Mouse (Mus musculus): ENCODE results near the gene Ash1l. TPM values are rescaled to one million over a fixed set of nuclear protein-coding genes. Genes with fewer than 3 reads are reported as not detected.

Gene Ash1l
- polyA plus RNA-seq, 1 experiment from 2014 or later = 13.3 TPM

GRCm38 (mm10) chr3:89115522-89115921, 165.1 kb downstream of the Ash1l start:
- Histone ChIP-seq H3K27ac (no peak overlapping the region), H3K36me3 (no peaks in the 10 kb centered on the region), H3K4me2 (no peak overlapping the region), H3K9me3 (replicated peaks) (no peaks in the 10 kb centered on the region), H3K27me3 (no peaks in the 10 kb centered on the region; the same call in 1 of the 2 replicates), H3K9ac (no peak overlapping the region), H3K4me3 (no peak overlapping the region), H3K4me1 (replicated peaks) (no peaks in the 10 kb centered on the region)
- 0% methylated on average over 2 of the region's 2 CpGs for WGBS
- no peak for ATAC-seq (replicated peaks; ENCODE audit: insufficient number of reproducible peaks, insufficient read depth, low FRiP score, low read depth)

- Histone ChIP-seq H3K9me3 (replicated peaks) (no peaks in the 10 kb centered on the region), H3K4me1 (replicated peaks) (peaks cover 12% of the 10 kb centered on the region), H3K9ac (no peak overlapping the region), H3K27ac (no peak overlapping the region), H3K36me3 (no peaks in the 10 kb centered on the region), H3K27me3 (no peaks in the 10 kb centered on the region; the same call in 1 of the 2 replicates), H3K4me3 (no peak overlapping the region), H3K4me2 (no peak overlapping the region)
- no peak for ATAC-seq (replicated peaks; ENCODE audit: insufficient number of reproducible peaks, insufficient read depth, low FRiP score, low read depth)
- 64% methylated on average over 2 of the region's 2 CpGs for WGBS
Observed at GRCm38 (mm10) chr3:89123313-89123712, 172.9 kb downstream of the Ash1l start.

GRCm38 (mm10) chr3:89124241-89124640, 173.8 kb downstream of the Ash1l start:
- 37% methylated on average over 3 of the region's 3 CpGs for WGBS
- Histone ChIP-seq H3K4me2 (no peak overlapping the region), H3K27me3 (no peaks in the 10 kb centered on the region), H3K27ac (no peak overlapping the region), H3K9me3 (replicated peaks) (no peaks in the 10 kb centered on the region), H3K4me3 (no peak overlapping the region), H3K4me1 (replicated peaks) (peaks cover 12% of the 10 kb centered on the region), H3K36me3 (no peaks in the 10 kb centered on the region), H3K9ac (no peak overlapping the region)
- ATAC-seq (replicated peaks; ENCODE audit: insufficient number of reproducible peaks, insufficient read depth, low FRiP score, low read depth) = no peak

- Histone ChIP-seq H3K9ac (no peak overlapping the region), H3K4me3 (no peak overlapping the region), H3K4me2 (no peak overlapping the region), H3K27ac (no peak overlapping the region), H3K27me3 (no peaks in the 10 kb centered on the region), H3K36me3 (no peaks in the 10 kb centered on the region), H3K9me3 (replicated peaks) (no peaks in the 10 kb centered on the region), H3K4me1 (replicated peaks) (peaks cover 12% of the 10 kb centered on the region)
- WGBS = 88% methylated on average over 3 of the region's 3 CpGs
- no peak for ATAC-seq (replicated peaks; ENCODE audit: insufficient number of reproducible peaks, insufficient read depth, low FRiP score, low read depth)
Observed at GRCm38 (mm10) chr3:89125981-89126380, 175.6 kb downstream of the Ash1l start.

Other genes starting within 250 kb of the Ash1l start
- gene Rit1, start 233.8 kb upstream of the Ash1l start, polyA plus RNA-seq (2015; fragmentation: Nextera tagmentation; extraction: Ambion mirVana) = 49.9 and 55.5 TPM in 2 replicates
- 10.8 and 14.4 TPM in 2 replicates for gene Syt11, start 175.5 kb upstream of the Ash1l start, polyA plus RNA-seq (2015; fragmentation: Nextera tagmentation; extraction: Ambion mirVana)
- gene Gon4l, start 115.4 kb upstream of the Ash1l start, polyA plus RNA-seq (2015; fragmentation: Nextera tagmentation; extraction: Ambion mirVana) = 6.0 and 7.4 TPM in 2 replicates
- gene Msto1, start 36.6 kb upstream of the Ash1l start, polyA plus RNA-seq (2015; fragmentation: Nextera tagmentation; extraction: Ambion mirVana) = 37.3 and 44.6 TPM in 2 replicates
- 132 and 135 TPM in 2 replicates for gene Dap3, start 559 bp downstream of the Ash1l start, polyA plus RNA-seq (2015; fragmentation: Nextera tagmentation; extraction: Ambion mirVana)
- 7.5 and 12.6 TPM in 2 replicates for gene Rusc1, start 142.7 kb downstream of the Ash1l start, polyA plus RNA-seq (2015; fragmentation: Nextera tagmentation; extraction: Ambion mirVana)
- 0.06 TPM in 1 of 2 replicates, not detected in the other for gene Gm43738, start 150.5 kb downstream of the Ash1l start, polyA plus RNA-seq (2015; fragmentation: Nextera tagmentation; extraction: Ambion mirVana)
- 86.6 and 124 TPM in 2 replicates for gene Fdps, start 151.3 kb downstream of the Ash1l start, polyA plus RNA-seq (2015; fragmentation: Nextera tagmentation; extraction: Ambion mirVana)
- gene Pklr, start 185.5 kb downstream of the Ash1l start, polyA plus RNA-seq (2015; fragmentation: Nextera tagmentation; extraction: Ambion mirVana) = 0.09 and 0.61 TPM in 2 replicates
- gene Hcn3, start 209.6 kb downstream of the Ash1l start, polyA plus RNA-seq (2015; fragmentation: Nextera tagmentation; extraction: Ambion mirVana) = 0.52 and 1.1 TPM in 2 replicates
- 14.2 and 20.1 TPM in 2 replicates for gene Clk2, start 214.2 kb downstream of the Ash1l start, polyA plus RNA-seq (2015; fragmentation: Nextera tagmentation; extraction: Ambion mirVana)
- gene Scamp3, start 226.9 kb downstream of the Ash1l start, polyA plus RNA-seq (2015; fragmentation: Nextera tagmentation; extraction: Ambion mirVana) = 70.9 and 92.8 TPM in 2 replicates
- gene Fam189b, start 232.5 kb downstream of the Ash1l start, polyA plus RNA-seq (2015; fragmentation: Nextera tagmentation; extraction: Ambion mirVana) = 10.5 and 19.2 TPM in 2 replicates